Mouse (Mus musculus) ES-Bruce4 (cell line): ENCODE results near the gene Cfap58. TPM values are rescaled to one million over a fixed set of nuclear protein-coding genes. Genes with fewer than 3 reads are reported as not detected.

ENCODE experiments used
- H3K27ac ChIP-seq: 2 replicates; pipeline ENCODE4 v1.5.1; 2012; ENCODE audit warnings: low read length, inconsistent platforms; ENCODE audit not compliant: insufficient read depth
- H3K27me3 ChIP-seq: 2 replicates; pipeline ENCODE4 v1.6.1; 2012; ENCODE audit warnings: mild to moderate bottlenecking, low read length, inconsistent platforms; ENCODE audit not compliant: control insufficient read depth, poor library complexity, insufficient read depth, severe bottlenecking
- H3K36me3 ChIP-seq: 2 replicates; pipeline ENCODE4 v1.6.1; 2012; ENCODE audit warnings: inconsistent platforms, mild to moderate bottlenecking, low read length, moderate library complexity; ENCODE audit not compliant: control insufficient read depth, poor library complexity, insufficient read depth, severe bottlenecking
- H3K4me1 ChIP-seq: one replicate; pipeline ENCODE4 v1.8.1; 2011; ENCODE audit warnings: low read length; ENCODE audit not compliant: control insufficient read depth, insufficient read depth
- H3K4me3 ChIP-seq: 2 replicates; pipeline ENCODE4 v1.5.1; 2011; ENCODE audit warnings: low read depth, mild to moderate bottlenecking, low read length
- H3K9ac ChIP-seq: 2 replicates; pipeline ENCODE4 v1.6.1; 2012; ENCODE audit warnings: low read depth, mild to moderate bottlenecking, inconsistent platforms; ENCODE audit not compliant: poor library complexity, severe bottlenecking
- H3K9me3 ChIP-seq: replicated peaks from 2 replicates; pipeline ENCODE4 v1.6.1; 2012; ENCODE audit warnings: mild to moderate bottlenecking, low read length, inconsistent platforms; ENCODE audit not compliant: control insufficient read depth, poor library complexity, insufficient read depth, severe bottlenecking
- CTCF ChIP-seq: IDR thresholded peaks from one replicate; pipeline ENCODE4 v1.8.1; 2011; ENCODE audit warnings: low read depth, low read length
- EP300 ChIP-seq: IDR thresholded peaks from 2 replicates; pipeline ENCODE4 v1.6.1; 2011; ENCODE audit warnings: low read depth, low read length; ENCODE audit not compliant: insufficient read depth
- POLR2A ChIP-seq: IDR thresholded peaks from one replicate; pipeline ENCODE4 v1.8.1; 2011; ENCODE audit warnings: low read length; ENCODE audit not compliant: insufficient read depth
- polyA plus RNA-seq: library from polyadenylated mRNA; stranded (reverse); fragments of >200 nt; gene quantifications from 2 replicates; pipeline ENCODE4 v1.2.4, GENCODE M21; 2011; ENCODE audit warnings: low read depth; ENCODE audit not compliant: missing spikeins, insufficient read depth, insufficient read length

Cfap58 gene
- polyA plus RNA-seq, 1 experiment = not detected

GRCm38 (mm10) chr19:47905603-47906002, 31.9 kb upstream of the Cfap58 start:
- H3K9ac ChIP-seq = no peak overlapping the region
- H3K27ac ChIP-seq = no peak overlapping the region
- H3K36me3 ChIP-seq = no peaks in the 10 kb centered on the region
- H3K4me1 ChIP-seq = peaks cover 4% of the 10 kb centered on the region
- no peaks in the 10 kb centered on the region for H3K27me3 ChIP-seq
- no peak overlapping the region for H3K4me3 ChIP-seq
- H3K9me3 ChIP-seq = no peaks in the 10 kb centered on the region
- TF ChIP-seq POLR2A (no peak), EP300 (no peak), CTCF (no peak)

- H3K27ac ChIP-seq = no peak overlapping the region
- H3K27me3 ChIP-seq = no peaks in the 10 kb centered on the region
- H3K4me1 ChIP-seq = peaks cover 4% of the 10 kb centered on the region
- H3K4me3 ChIP-seq = no peak overlapping the region
- no peaks in the 10 kb centered on the region for H3K36me3 ChIP-seq
- TF ChIP-seq CTCF (no peak), EP300 (no peak), POLR2A (no peak)
- H3K9me3 ChIP-seq = no peaks in the 10 kb centered on the region
- no peak overlapping the region for H3K9ac ChIP-seq
These were observed 29.9 kb upstream of the Cfap58 start for GRCm38 (mm10) chr19:47907596-47907995.

GRCm38 (mm10) chr19:47908961-47909371, 28.5 kb upstream of the Cfap58 start:
- Histone ChIP-seq H3K4me3 (no peak overlapping the region), H3K4me1 (peaks cover 4% of the 10 kb centered on the region), H3K9me3 (no peaks in the 10 kb centered on the region), H3K9ac (no peak overlapping the region), H3K27ac (no peak overlapping the region), H3K36me3 (no peaks in the 10 kb centered on the region), H3K27me3 (no peaks in the 10 kb centered on the region)
- no peak for TF ChIP-seq EP300
- no peak for TF ChIP-seq CTCF
- no peak for TF ChIP-seq POLR2A

GRCm38 (mm10) chr19:47909387-47910116, 27.9 kb upstream of the Cfap58 start:
- H3K9me3 ChIP-seq = no peaks in the 10 kb centered on the region
- H3K4me3 ChIP-seq = no peak overlapping the region
- TF ChIP-seq POLR2A (no peak), CTCF (no peak), EP300 (no peak)
- H3K36me3 ChIP-seq = no peaks in the 10 kb centered on the region
- H3K9ac ChIP-seq = no peak overlapping the region
- no peaks in the 10 kb centered on the region for H3K27me3 ChIP-seq
- H3K4me1 ChIP-seq = peaks cover 4% of the 10 kb centered on the region
- H3K27ac ChIP-seq = no peak overlapping the region

- no peak overlapping the region for H3K9ac ChIP-seq
- H3K36me3 ChIP-seq = no peaks in the 10 kb centered on the region
- no peaks in the 10 kb centered on the region for H3K27me3 ChIP-seq
- no peaks in the 10 kb centered on the region for H3K9me3 ChIP-seq
- TF ChIP-seq CTCF (no peak), EP300 (no peak), POLR2A (no peak)
- H3K27ac ChIP-seq = no peak overlapping the region
- no peak overlapping the region for H3K4me3 ChIP-seq
- H3K4me1 ChIP-seq = peaks cover 4% of the 10 kb centered on the region
These were observed 27.3 kb upstream of the Cfap58 start for GRCm38 (mm10) chr19:47910117-47910618.

GRCm38 (mm10) chr19:47910751-47911150, 26.7 kb upstream of the Cfap58 start:
- Histone ChIP-seq H3K27ac (no peak overlapping the region), H3K4me1 (peaks cover 4% of the 10 kb centered on the region), H3K9ac (no peak overlapping the region), H3K4me3 (no peak overlapping the region), H3K27me3 (no peaks in the 10 kb centered on the region), H3K9me3 (no peaks in the 10 kb centered on the region), H3K36me3 (no peaks in the 10 kb centered on the region)
- TF ChIP-seq POLR2A = no peak
- TF ChIP-seq CTCF = no peak
- TF ChIP-seq EP300 = no peak
